Mouse (Mus musculus): ENCODE measurements around the gene Arhgef1. TPM values are rescaled to one million over a fixed set of nuclear protein-coding genes. Genes with fewer than 3 reads are reported as not detected.

The Arhgef1 gene
- polyA plus RNA-seq, 1 experiment = 181 TPM

- DNase-seq (ENCODE audit: extremely low spot score in 1 of 2, low spot score in 1 of 2) = no peak
Measured at GRCm38 (mm10) chr7:24931651-24932050, 28.9 kb downstream of the Arhgef1 start.

DNA sequence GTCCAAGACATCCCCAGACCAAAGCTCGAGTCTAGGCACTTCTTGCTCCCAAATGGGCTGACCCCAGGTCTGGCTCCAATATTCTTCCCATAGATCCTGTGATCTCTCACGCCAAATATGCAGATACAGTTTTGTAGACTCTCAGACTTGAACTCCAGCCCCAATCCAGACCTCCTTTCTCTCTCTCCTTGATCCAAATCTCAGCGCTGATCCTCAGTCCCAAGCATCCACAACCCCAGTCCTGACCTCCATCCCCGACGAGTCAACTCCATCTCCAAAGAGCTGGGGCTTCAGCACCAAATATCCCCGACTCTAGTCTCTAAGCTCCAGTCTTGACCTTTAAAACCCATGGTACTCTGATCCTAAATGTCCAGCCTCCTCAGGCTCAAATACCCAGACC, 40.9 kb downstream of the Arhgef1 start:
- DNase-seq (ENCODE audit: extremely low spot score in 1 of 2, low spot score in 1 of 2) = no peak

- DNase-seq (ENCODE audit: extremely low spot score in 1 of 2, low spot score in 1 of 2) = no peak
Measured at GRCm38 (mm10) chr7:24944257-24944950, 41.7 kb downstream of the Arhgef1 start, which contains the start of gene Gm4881. Gene Gm4881 (minus strand): TSS chr7:24944494.

GRCm38 (mm10) chr7:24947316-24948048, 44.8 kb downstream of the Arhgef1 start:
- DNase-seq (ENCODE audit: extremely low spot score in 1 of 2, low spot score in 1 of 2) = no peak

GRCm38 (mm10) chr7:24948774-24949173, 46.1 kb downstream of the Arhgef1 start:
- DNase-seq (ENCODE audit: extremely low spot score in 1 of 2, low spot score in 1 of 2) = no peak

GRCm38 (mm10) chr7:24949958-24950623, 47.4 kb downstream of the Arhgef1 start:
- peak in 1 of 2 experiments; percentile 73 for DNase-seq (ENCODE audit: extremely low spot score in 1 of 2, low spot score in 1 of 2)

DNA sequence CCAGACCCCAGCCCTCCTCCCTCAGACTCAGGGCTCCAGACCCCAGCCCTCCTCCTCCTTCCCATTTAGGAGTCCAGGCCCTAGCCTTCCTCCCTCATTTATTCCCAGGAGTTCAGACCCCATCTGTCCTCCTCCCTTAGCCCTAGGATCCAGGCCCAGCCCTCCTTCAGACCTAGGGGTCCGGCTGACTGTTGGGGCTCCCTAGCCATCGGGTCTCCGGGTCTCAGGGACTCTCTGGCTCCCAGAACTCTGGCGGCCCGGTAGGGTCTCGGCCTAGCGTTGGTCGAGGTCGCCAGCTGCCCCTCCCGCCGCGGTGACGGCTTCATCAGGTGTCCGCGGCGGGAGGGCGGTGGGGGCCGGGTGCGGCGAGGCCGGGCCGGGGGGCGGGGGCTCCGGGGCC, 51.3 kb downstream of the Arhgef1 start:
- no peak for DNase-seq (ENCODE audit: extremely low spot score in 1 of 2, low spot score in 1 of 2)

DNA sequence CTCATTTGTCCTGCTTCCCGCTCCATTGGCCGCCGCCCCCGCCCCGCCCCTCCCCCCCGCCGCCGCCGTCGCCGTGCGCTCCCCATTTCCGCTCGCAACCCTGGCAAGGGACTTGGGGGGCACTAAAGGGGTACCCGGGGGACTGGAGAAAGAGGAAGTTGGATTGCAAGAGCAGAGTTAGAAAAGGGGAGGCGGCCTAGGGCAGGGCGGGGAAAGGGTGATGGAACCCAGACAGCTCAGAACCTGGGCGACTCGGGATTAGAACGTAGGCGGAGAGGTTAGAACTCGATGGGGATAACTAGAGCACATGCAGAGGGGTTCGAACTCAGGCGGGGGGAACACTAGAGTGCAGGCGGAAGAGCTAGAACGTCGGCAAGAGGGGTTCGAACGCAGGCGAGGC, 51.7 kb downstream of the Arhgef1 start:
- DNase-seq (ENCODE audit: extremely low spot score in 1 of 2, low spot score in 1 of 2) = no peak

GRCm38 (mm10) chr7:24955226-24955625, 52.5 kb downstream of the Arhgef1 start:
- no peak for DNase-seq (ENCODE audit: extremely low spot score in 1 of 2, low spot score in 1 of 2)

- DNase-seq (ENCODE audit: extremely low spot score in 1 of 2, low spot score in 1 of 2) = no peak
Measured at GRCm38 (mm10) chr7:24964288-24964687, 61.6 kb downstream of the Arhgef1 start.

DNA sequence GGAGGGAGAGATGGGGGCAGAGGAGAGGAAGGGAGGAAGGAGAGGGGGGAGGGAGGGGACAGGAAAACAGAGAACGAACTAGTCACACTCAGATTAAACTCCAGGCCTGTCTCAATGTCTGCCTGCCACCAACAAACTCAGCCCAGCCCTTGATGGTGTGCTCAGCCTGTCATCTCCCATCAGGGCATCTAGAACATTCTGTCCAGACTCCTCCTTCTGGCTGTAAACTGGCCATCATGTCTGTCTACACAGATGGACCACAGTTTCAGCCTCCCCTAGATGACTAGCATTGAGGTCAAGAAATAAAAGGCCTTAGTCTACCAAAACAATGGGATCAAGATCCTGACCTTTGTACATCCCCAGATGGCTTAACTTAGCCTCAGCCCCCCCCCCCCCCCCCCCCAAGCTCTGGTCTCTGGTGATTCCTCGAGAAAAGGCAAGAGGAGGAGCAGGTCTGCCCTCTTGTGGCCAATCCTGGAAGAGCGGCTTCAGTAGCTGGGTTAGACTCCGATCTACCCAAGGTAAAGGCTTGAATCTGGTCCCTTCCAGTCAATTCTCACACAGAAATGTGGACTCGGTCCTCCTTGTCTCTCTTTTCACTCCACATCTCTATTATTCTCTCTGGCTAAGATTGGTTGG, 62.3 kb downstream of the Arhgef1 start:
- peak in 1 of 2 experiments; percentile 96 for DNase-seq (ENCODE audit: extremely low spot score in 1 of 2, low spot score in 1 of 2)

GRCm38 (mm10) chr7:24967966-24968365, 65.3 kb downstream of the Arhgef1 start:
- DNase-seq (ENCODE audit: extremely low spot score in 1 of 2, low spot score in 1 of 2) = no peak

DNA sequence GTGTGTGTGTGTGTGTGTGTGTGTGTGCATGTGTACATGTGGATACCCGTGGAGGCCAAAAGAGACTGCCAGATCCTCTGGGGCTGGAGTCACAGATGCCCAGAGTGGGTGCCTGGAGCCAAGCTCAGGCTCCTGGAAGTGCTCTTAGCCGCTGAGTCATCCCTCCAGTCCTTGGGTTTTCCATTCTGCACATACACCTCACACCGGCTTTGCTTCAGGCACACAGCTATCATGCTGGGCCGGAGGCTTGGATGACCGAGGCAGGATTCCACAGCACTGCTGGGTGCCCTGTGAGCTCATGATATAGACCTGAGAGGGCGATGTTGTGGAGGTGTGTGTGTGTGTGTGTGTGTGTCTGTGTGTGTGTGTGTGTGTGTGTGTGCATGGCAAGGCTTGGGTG, 65.8 kb downstream of the Arhgef1 start:
- no peak for DNase-seq (ENCODE audit: extremely low spot score in 1 of 2, low spot score in 1 of 2)

DNA sequence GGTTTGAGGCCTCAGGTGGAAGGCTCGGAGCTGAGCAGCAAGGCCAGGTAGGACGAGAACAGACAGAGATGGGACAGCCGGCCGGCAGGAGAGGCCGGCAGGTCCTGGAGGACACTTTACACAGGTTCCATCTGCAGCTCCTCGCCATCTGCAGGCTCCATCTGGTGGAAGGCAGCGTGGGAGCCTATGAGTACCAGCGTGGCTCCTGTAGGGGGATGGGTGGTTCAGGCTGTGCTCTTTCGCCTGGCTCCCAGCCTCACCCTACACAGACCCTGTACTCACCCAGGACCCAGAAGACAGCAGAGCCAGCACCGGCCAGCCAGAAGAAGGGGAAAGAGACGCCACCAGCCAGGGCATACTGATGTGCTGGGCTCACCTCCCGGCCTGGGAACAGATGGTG, 67.1 kb downstream of the Arhgef1 start:
- DNase-seq (ENCODE audit: extremely low spot score in 1 of 2, low spot score in 1 of 2) = peak in 1 of 2 experiments; percentile 75

GRCm38 (mm10) chr7:24970341-24970740, 67.6 kb downstream of the Arhgef1 start:
- DNase-seq (ENCODE audit: extremely low spot score in 1 of 2, low spot score in 1 of 2) = no peak

GRCm38 (mm10) chr7:24971261-24971971, 68.7 kb downstream of the Arhgef1 start:
- no peak for DNase-seq (ENCODE audit: extremely low spot score in 1 of 2, low spot score in 1 of 2)

DNA sequence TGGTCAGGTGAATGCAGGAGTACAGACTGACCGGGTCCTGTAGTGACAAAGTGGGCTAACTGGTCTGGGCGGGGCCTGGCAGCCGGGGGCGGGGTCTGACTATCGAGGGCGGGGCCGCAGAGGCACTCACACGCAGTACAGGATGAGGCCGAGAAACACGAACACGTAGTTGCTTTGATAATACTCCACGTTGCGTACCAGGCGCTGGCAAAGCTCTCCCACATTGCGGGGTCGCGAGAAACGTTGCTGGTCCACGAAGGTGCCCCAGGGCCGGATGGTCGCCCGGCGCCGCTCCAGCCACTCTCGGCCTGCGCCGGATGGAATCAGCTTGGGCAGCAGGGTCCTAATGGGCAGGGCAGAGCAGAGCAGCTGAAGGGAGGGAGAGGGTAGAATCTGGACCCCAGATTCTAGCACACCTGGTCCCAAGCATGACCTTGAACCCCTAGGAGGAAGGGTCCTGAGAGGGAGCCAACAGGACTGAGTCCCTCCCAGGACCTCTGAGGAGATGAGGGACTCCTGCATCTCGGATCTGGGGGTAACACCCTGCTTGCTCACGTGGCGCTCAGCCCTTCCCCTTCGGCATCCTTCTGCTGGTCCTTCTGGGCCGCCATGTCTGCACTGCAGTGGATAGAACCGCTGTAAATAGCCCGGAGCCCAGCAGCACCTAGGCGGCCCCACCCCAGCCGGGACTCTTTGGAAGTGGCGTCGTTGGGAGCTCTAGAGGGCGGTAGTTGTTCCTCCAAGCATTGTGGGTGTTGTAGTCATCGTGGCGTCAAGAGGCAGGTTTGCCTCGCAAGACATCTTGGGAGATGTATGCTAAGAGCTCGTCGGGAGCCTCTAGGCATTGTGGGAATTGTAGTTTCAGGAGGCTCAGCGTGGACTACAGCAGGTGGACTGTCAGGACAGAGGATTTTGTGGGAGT, 69.5 kb downstream of the Arhgef1 start, which contains the start of gene Rabac1:
Gene Rabac1 (minus strand): TSS at position 783 of the 922 bp plus-strand sequence.
- DNase-seq (ENCODE audit: extremely low spot score in 1 of 2, low spot score in 1 of 2) = peak; percentile 95 to 96

- DNase-seq (ENCODE audit: extremely low spot score in 1 of 2, low spot score in 1 of 2) = no peak
Measured at GRCm38 (mm10) chr7:24973208-24973607, 70.5 kb downstream of the Arhgef1 start.

DNA sequence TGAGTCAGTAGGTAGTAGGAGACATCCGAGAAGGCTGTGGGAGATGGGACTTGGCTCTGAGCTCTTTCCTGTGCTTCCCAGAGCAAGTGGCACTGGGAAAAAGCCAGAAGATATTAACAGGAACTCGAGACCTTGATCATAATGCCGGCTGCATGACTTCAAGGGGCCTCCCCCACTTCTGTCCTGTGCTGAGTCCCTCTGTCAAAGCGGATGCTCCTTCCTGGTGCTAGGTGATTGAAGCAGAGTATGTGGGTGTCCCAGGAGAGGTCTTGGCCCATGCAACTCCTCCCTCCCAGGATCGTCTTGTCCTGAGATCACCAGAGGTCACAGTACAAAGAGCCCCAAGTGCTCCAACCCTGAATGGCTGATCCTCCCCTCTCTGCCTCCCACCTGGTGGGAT, 71.2 kb downstream of the Arhgef1 start:
- DNase-seq (ENCODE audit: extremely low spot score in 1 of 2, low spot score in 1 of 2) = no peak

All from frontal cortex, adult 2 months (tissue).